Mouse (Mus musculus) G1E (cell line): ENCODE measurements around the gene Mrps9.

ENCODE experiments used
- CTCF ChIP-seq: IDR thresholded peaks from 2 replicates; pipeline ENCODE4 v1.5.1; 2012; ENCODE audit warnings: low read depth, low read length, inconsistent platforms, mixed read lengths
- GATA1 ChIP-seq: IDR thresholded peaks from 2 replicates; pipeline ENCODE4 v1.6.1; 2012; ENCODE audit warnings: borderline replicate concordance, low read length, inconsistent platforms, mixed read lengths
- GATA2 ChIP-seq: IDR thresholded peaks from 2 replicates; pipeline ENCODE4 v1.6.1; 2012; ENCODE audit warnings: low read depth, low read length, inconsistent platforms, borderline replicate concordance
- POLR2AphosphoS5 ChIP-seq: IDR thresholded peaks from 2 replicates; pipeline ENCODE4 v1.6.1; 2012; ENCODE audit warnings: low read depth, low read length, inconsistent platforms; ENCODE audit not compliant: insufficient replicate concordance
- TAL1 ChIP-seq: conservative IDR thresholded peaks from 2 replicates; pipeline ENCODE4 v1.6.1; 2012; ENCODE audit warnings: low read depth, low read length, inconsistent platforms, mixed read lengths

GRCm38 (mm10) chr1:42865986-42866385 lies 15.0 kb downstream of the Mrps9 start:
- TF ChIP-seq CTCF (no peak), POLR2AphosphoS5 (no peak), GATA2 (no peak), GATA1 (no peak), TAL1 (no peak)
